Mouse (Mus musculus) layer of hippocampus, adult 8-10 months (tissue): ENCODE data around the gene Olfr1022. TPM values are rescaled to one million over a fixed set of nuclear protein-coding genes. Genes with fewer than 3 reads are reported as not detected.

Experiments
- DNase-seq, 2 experiments: peaks; one replicate each; pipeline ENCODE4 v3.0.0; 2022; ENCODE audit warnings: low spot score in 2 of 2
- total RNA-seq, 4 experiments: library from RNA; stranded (reverse); gene quantifications; 2 replicates each; pipeline ENCODE4 v1.2.4; 2022

The Olfr1022 gene
- not detected for total RNA-seq

DNA sequence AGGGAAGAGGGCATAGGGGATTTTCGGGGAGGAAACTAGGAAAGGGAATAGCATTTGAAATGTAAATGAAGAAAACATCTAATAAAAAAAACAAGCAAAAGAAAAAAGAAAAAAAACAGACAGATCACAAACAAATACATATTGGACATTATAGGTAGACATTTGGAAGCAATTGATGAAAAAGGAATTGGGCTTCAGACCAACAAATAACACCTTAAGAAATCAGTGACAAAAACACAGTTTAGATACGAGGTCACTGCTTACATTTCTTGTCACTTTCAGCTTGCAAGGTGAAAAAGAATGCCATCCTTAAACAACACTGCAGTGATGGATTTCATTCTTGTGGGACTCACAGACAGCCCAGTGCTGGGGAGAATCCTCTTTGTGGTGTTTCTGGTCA lies at the start of gene Olfr1022:
Gene Olfr1022 (plus strand): TSS at position 301 of the 400 bp plus-strand sequence.
- DNase-seq, result no peak

DNA sequence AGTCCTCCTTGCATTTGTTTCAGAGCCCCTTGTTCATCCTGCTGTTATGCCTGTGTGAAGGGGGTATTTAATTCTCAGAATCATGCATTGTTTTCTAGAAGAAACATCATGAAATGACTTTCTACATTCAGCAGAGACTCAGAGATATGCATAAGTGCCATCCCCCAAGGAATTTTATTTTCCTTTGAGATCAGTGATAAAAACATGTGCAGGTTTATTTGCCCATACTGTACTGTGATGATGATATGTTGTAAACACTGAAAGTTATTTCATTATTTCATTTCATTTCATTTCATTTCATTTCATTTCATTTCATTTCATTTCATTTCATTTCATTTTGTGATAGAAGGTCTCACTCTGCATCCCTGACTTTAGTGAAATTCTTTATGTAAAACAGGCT lies 23.0 kb upstream of the Olfr1022 start, which contains the start of gene Olfr1019:
Gene Olfr1019 (minus strand): TSS at position 101 of the 400 bp plus-strand sequence.
- DNase-seq, result no peak

DNA sequence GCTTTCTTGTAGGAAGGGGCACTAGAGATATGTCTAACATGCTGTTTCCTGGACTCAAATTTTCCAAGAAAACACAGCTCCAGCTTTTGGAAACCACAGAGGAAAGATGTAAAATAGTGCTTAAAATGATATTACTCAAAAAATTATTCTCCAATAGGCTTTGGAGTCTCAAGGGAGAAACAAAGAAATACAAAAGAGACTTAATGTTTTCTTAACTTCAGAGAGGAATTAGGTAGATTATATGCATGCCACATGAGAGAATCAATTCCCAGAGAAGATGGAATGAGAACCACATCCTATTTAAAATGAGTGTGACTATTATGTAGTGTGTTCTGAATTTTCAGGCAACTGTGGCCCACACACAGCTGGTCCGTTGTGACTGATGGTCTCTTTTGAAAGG lies 21.7 kb upstream of the Olfr1022 start, which contains the start of gene Olfr1020:
Gene Olfr1020 (plus strand): TSS at position 301 of the 400 bp plus-strand sequence.
- no peak for DNase-seq

GRCm38 (mm10) chr2:85885340-85885739 lies 16.9 kb downstream of the Olfr1022 start, which contains the start of gene Olfr1023:
Gene Olfr1023, plus strand, starts transcription at chr2:85885640.
- DNase-seq, result no peak

DNA sequence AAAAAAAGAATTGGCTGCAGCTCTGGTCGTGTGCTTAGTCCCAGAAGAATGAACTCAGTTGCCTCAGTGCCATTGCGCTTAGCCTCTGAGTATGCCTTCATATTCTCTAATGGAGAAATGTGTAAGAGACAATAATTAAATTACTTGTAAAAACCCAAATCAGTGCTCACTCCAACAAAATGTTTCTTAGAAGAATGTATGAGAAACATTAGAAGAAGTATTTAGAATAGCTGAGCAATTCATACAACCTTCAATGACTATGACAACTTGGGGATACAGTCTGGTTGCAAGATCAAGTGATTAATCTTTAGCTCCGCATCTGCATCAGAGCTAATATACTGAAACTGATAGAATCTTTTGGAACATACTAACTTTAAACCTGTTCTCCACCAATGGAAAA lies 36.6 kb downstream of the Olfr1022 start, which contains the start of gene Olfr1024:
Gene Olfr1024 (minus strand): TSS at position 101 of the 400 bp plus-strand sequence.
- DNase-seq, result no peak

DNA sequence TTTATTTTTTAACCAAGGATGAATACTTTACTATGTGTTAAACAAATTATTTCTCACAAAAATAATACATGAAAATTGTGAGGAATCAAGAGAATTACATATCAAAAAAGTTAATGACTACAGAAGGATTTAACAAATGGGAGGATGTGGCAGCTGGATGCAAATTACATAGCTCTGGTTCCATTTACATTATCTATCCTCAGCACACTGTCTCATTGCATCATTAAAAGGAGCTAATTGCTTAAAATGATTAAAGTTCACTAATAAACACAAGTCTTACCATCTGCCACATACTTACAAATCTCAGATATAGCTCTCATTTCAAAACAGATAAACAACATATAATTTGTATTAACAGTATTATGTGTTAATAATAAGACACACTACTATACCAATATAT lies 44.8 kb downstream of the Olfr1022 start:
- DNase-seq, result no peak

DNA sequence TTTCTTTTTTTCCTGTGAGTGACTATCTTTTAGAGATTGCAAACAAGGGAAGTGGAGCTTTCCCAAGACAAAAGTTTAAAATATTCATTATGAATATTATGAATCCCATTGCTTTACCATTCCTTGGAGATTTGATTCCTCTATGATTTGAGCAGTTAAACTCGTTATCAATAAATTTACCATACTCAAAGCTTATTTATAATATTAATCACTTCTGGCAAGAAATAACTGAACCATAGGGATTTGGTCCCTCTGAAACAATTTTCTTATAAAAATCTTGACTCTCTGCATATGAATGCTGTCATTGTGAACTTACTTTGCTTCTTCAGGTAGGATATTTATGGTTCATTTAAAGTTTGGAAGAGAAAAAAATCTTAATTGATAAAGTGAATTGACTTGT lies 46.5 kb downstream of the Olfr1022 start, which contains the start of gene Olfr1025-ps1:
Gene Olfr1025-ps1 (plus strand): TSS at position 301 of the 400 bp plus-strand sequence.
- DNase-seq, result no peak

Other genes starting within 250 kb of the Olfr1022 start
- gene Olfr1002, start 217.9 kb upstream of the Olfr1022 start, total RNA-seq, result not detected
- not detected for gene Olfr154, start 204.1 kb upstream of the Olfr1022 start, total RNA-seq
- not detected for gene Olfr1006, start 189.8 kb upstream of the Olfr1022 start, total RNA-seq
- not detected for gene Olfr1008, start 179.2 kb upstream of the Olfr1022 start, total RNA-seq
- gene Olfr1009, start 153.2 kb upstream of the Olfr1022 start, total RNA-seq, result not detected
- gene Olfr1012, start 105.8 kb upstream of the Olfr1022 start, total RNA-seq, result not detected
- gene Olfr1013, start 101.5 kb upstream of the Olfr1022 start, total RNA-seq, result not detected
- gene Olfr1014, start 95.9 kb upstream of the Olfr1022 start, total RNA-seq, result not detected
- not detected for gene Olfr1015, start 86.6 kb upstream of the Olfr1022 start, total RNA-seq
- not detected for gene Olfr1016, start 66.0 kb upstream of the Olfr1022 start, total RNA-seq
- not detected for gene Olfr1018, start 50.1 kb upstream of the Olfr1022 start, total RNA-seq
- gene Olfr1019, start 23.1 kb upstream of the Olfr1022 start, total RNA-seq, result not detected
- gene Olfr1020, start 21.6 kb upstream of the Olfr1022 start, total RNA-seq, result not detected
- gene Olfr1023, start 17.0 kb downstream of the Olfr1022 start, total RNA-seq, result not detected
- not detected for gene Olfr1024, start 36.5 kb downstream of the Olfr1022 start, total RNA-seq
- not detected for gene Olfr1025-ps1, start 46.6 kb downstream of the Olfr1022 start, total RNA-seq
- gene Olfr1026, start 53.0 kb downstream of the Olfr1022 start, total RNA-seq, result not detected
- gene Olfr1028, start 81.8 kb downstream of the Olfr1022 start, total RNA-seq, result not detected
- not detected for gene Olfr1029, start 105.3 kb downstream of the Olfr1022 start, total RNA-seq
- not detected for gene Olfr1030, start 110.7 kb downstream of the Olfr1022 start, total RNA-seq
- not detected for gene Olfr1031, start 121.7 kb downstream of the Olfr1022 start, total RNA-seq
- not detected for gene Olfr1032, start 136.9 kb downstream of the Olfr1022 start, total RNA-seq
- not detected for gene Olfr1033, start 152.0 kb downstream of the Olfr1022 start, total RNA-seq
- gene Olfr1034, start 177.3 kb downstream of the Olfr1022 start, total RNA-seq, result not detected
- not detected for gene Olfr1036, start 205.4 kb downstream of the Olfr1022 start, total RNA-seq
- not detected for gene Olfr1037, start 218.8 kb downstream of the Olfr1022 start, total RNA-seq